Comparison of ENCODE assay signal across 11 mouse cellular contexts in genomic region chr11:6604604-6604936, GRCm38 (mm10). TPM values are rescaled to one million over a fixed set of nuclear protein-coding genes. Genes with fewer than 3 reads are reported as not detected.
DNase-seq lines count a peak whose midpoint lies in the region; ATAC-seq and TF ChIP-seq lines count a peak whose summit lies in the region.
"Had no signal": no experiment of that assay in that cellular context is flagged by ENCODE, and none has a peak within 500 bp of the region (broad histone marks: within the 10 kb centered on the region; RNA-seq: fewer than 3 reads in every experiment).

No protein-coding gene starts in this region.

- peaks cover 29% of the 10 kb centered on the region for H3K4me1 ChIP-seq in forebrain, embryonic 14.5 days (ENCODE audit: control insufficient read depth, insufficient read depth, low read length)
- H3K4me1 ChIP-seq in limb, embryonic 13.5 days: peaks cover 29% of the 10 kb centered on the region
- H3K4me1 ChIP-seq in stomach, embryonic 15.5 days: peaks cover 29% of the 10 kb centered on the region

- H3K27me3 ChIP-seq in forebrain, embryonic 14.5 days (replicated peaks; ENCODE audit: control insufficient read depth, insufficient read depth, low read length): no peaks in the 10 kb centered on the region
- H3K27me3 ChIP-seq in limb, embryonic 13.5 days: peaks cover 49% of the 10 kb centered on the region
- H3K27me3 ChIP-seq in stomach, embryonic 15.5 days (replicated peaks): peaks cover 29% of the 10 kb centered on the region

- peak overlapping the region; percentile 83 for H3K4me3 ChIP-seq in left cerebral cortex, adult 2 months
- H3K4me3 ChIP-seq in forebrain, embryonic 14.5 days (ENCODE audit: low read depth, low read length): peak overlapping the region; percentile 55
- H3K4me3 ChIP-seq in limb, embryonic 13.5 days: peak overlapping the region; percentile 44; the same call in 1 of the 2 replicates
- H3K4me3 ChIP-seq in stomach, embryonic 15.5 days (replicated peaks): peak overlapping the region; percentile 36

- H3K4me2 ChIP-seq in forebrain, embryonic 14.5 days (ENCODE audit: low read length): peak overlapping the region; percentile 94
- H3K4me2 ChIP-seq in limb, embryonic 13.5 days (replicated peaks): peak overlapping the region; percentile 78
- H3K4me2 ChIP-seq in stomach, embryonic 15.5 days: peak overlapping the region; percentile 67

- no peaks in the 10 kb centered on the region for H3K9me3 ChIP-seq in forebrain, embryonic 14.5 days (replicated peaks; ENCODE audit: control insufficient read depth, low read length)
- H3K9me3 ChIP-seq in limb, embryonic 13.5 days: no peaks in the 10 kb centered on the region
- H3K9me3 ChIP-seq in stomach, embryonic 15.5 days: no peaks in the 10 kb centered on the region

- no peak for TF ChIP-seq CTCF in left cerebral cortex, adult 2 months (IDR thresholded peaks at IDR 0.05)

- peaks cover 28% of the 10 kb centered on the region for H3K36me3 ChIP-seq in forebrain, embryonic 14.5 days (ENCODE audit: control insufficient read depth, insufficient read depth, low read length)
- H3K36me3 ChIP-seq in limb, embryonic 13.5 days: no peaks in the 10 kb centered on the region
- 0 out of 2 replicates have a peak, but pooled peaks cover 2% of the 10 kb centered on the region for H3K36me3 ChIP-seq in stomach, embryonic 15.5 days

- DNase-seq in left cerebral cortex, adult 2 months (ENCODE audit: extremely low spot score in 1 of 2, low spot score in 2 of 2): no peak
- no peak for DNase-seq in left cerebral cortex, postnatal 14 days (ENCODE audit: low spot score in 2 of 2)
- DNase-seq in forebrain, embryonic 14.5 days (ENCODE audit: low spot score): no peak
- DNase-seq in kidney, adult 11 months: no peak
- DNase-seq in frontal cortex, adult 2 months (ENCODE audit: extremely low spot score in 1 of 2, low spot score in 1 of 2): no peak

- peak overlapping the region; percentile 99 for H3K27ac ChIP-seq in left cerebral cortex, adult 2 months
- peak overlapping the region; percentile 98 for H3K27ac ChIP-seq in forebrain, embryonic 14.5 days (ENCODE audit: low read depth, low read length)
- H3K27ac ChIP-seq in limb, embryonic 13.5 days: no peak overlapping the region
- no peak overlapping the region for H3K27ac ChIP-seq in stomach, embryonic 15.5 days

- no peak for ATAC-seq in forebrain, embryonic 14.5 days
- no peak for ATAC-seq in limb, embryonic 13.5 days (ENCODE audit: low FRiP score, low read depth)
- ATAC-seq in stomach, embryonic 15.5 days (ENCODE audit: insufficient read depth, low FRiP score, low read depth): no peak

- intact Hi-C loops in left cerebral cortex, adult 2 months (cut with DNase I): no loop called here
- intact Hi-C loops in left cerebral cortex, postnatal 14 days (cut with DNase I): no loop called here

- peak overlapping the region; percentile 87 for H3K9ac ChIP-seq in forebrain, embryonic 14.5 days (ENCODE audit: low read length)
- H3K9ac ChIP-seq in limb, embryonic 13.5 days: no peak overlapping the region
- H3K9ac ChIP-seq in stomach, embryonic 15.5 days: no peak overlapping the region

RNA-seq across cellular contexts. Expression of gene Nacad, which starts 1.3 kb away (rescaled TPM):
- total RNA-seq in left cerebral cortex, adult 2 months (2021): 10 to 100 TPM; 41.4 to 43.8 TPM
- 10 to 100 TPM; 59.0 to 61.0 TPM for total RNA-seq in left cerebral cortex, postnatal 14 days (2021)
- 49.6 and 63.9 TPM in 2 replicates for polyA plus RNA-seq in forebrain, embryonic 14.5 days (2014; fragmentation: Nextera tagmentation; extraction: Ambion mirVana)
- polyA plus RNA-seq in limb, embryonic 13.5 days (2015; fragmentation: Nextera tagmentation; extraction: Ambion mirVana): 1.2 and 2.5 TPM in 2 replicates
- polyA plus RNA-seq in stomach, embryonic 15.5 days (2015; fragmentation: Nextera tagmentation; extraction: Ambion mirVana): 5.7 and 8.2 TPM in 2 replicates
- 52.2 and 64.5 TPM in 2 replicates for polyA plus RNA-seq in frontal cortex, adult 2 months (2012; rRNA removed)
- total RNA-seq: granulocyte monocyte progenitor cell, adult 5-6 weeks had no signal

RNA-seq across cellular contexts. Expression of gene Tbrg4, which starts 21.3 kb away (rescaled TPM):
- 10 to 100 TPM; 45.9 to 50.8 TPM for total RNA-seq in left cerebral cortex, adult 2 months (2021)
- total RNA-seq in left cerebral cortex, postnatal 14 days (2021): 10 to 100 TPM; 46.4 to 47.9 TPM
- 23.4 and 28.1 TPM in 2 replicates for polyA plus RNA-seq in forebrain, embryonic 14.5 days (2014; fragmentation: Nextera tagmentation; extraction: Ambion mirVana)
- polyA plus RNA-seq in limb, embryonic 13.5 days (2015; fragmentation: Nextera tagmentation; extraction: Ambion mirVana): 33.1 and 37.7 TPM in 2 replicates
- polyA plus RNA-seq in stomach, embryonic 15.5 days (2015; fragmentation: Nextera tagmentation; extraction: Ambion mirVana): 41.6 and 50.2 TPM in 2 replicates
- 59.8 and 64.9 TPM in 2 replicates for polyA plus RNA-seq in frontal cortex, adult 2 months (2012; rRNA removed)

RNA-seq across cellular contexts. Expression of gene Wap, which starts 33.9 kb away (rescaled TPM):
- total RNA-seq in left cerebral cortex, adult 2 months (2021): not detected
- total RNA-seq in left cerebral cortex, postnatal 14 days (2021): not detected
- not detected in 2 replicates for polyA plus RNA-seq in forebrain, embryonic 14.5 days (2014; fragmentation: Nextera tagmentation; extraction: Ambion mirVana)
- polyA plus RNA-seq in limb, embryonic 13.5 days (2015; fragmentation: Nextera tagmentation; extraction: Ambion mirVana): not detected in 2 replicates
- polyA plus RNA-seq in stomach, embryonic 15.5 days (2015; fragmentation: Nextera tagmentation; extraction: Ambion mirVana): not detected in 2 replicates
- polyA plus RNA-seq in frontal cortex, adult 2 months (2012; rRNA removed): not detected in 2 replicates
- total RNA-seq: adrenal gland, adult 2 months; granulocyte monocyte progenitor cell, adult 5-6 weeks; left cerebral cortex, adult 8-10 months had no signal
- polyA plus RNA-seq: adrenal gland, adult 2 months; testis, adult 2 months had no signal

RNA-seq across cellular contexts. Expression of gene Ramp3, which starts 53.8 kb away (rescaled TPM):
- total RNA-seq in left cerebral cortex, adult 2 months (2021): 10 to 100 TPM; 13.0 to 13.5 TPM
- total RNA-seq in left cerebral cortex, postnatal 14 days (2021): 10 to 100 TPM; 35.4 to 40.1 TPM
- 4.0 and 4.2 TPM in 2 replicates for polyA plus RNA-seq in forebrain, embryonic 14.5 days (2014; fragmentation: Nextera tagmentation; extraction: Ambion mirVana)
- polyA plus RNA-seq in limb, embryonic 13.5 days (2015; fragmentation: Nextera tagmentation; extraction: Ambion mirVana): 5.5 and 7.8 TPM in 2 replicates
- 7.0 and 8.3 TPM in 2 replicates for polyA plus RNA-seq in stomach, embryonic 15.5 days (2015; fragmentation: Nextera tagmentation; extraction: Ambion mirVana)
- polyA plus RNA-seq in frontal cortex, adult 2 months (2012; rRNA removed): 18.5 and 30.4 TPM in 2 replicates
- total RNA-seq: granulocyte monocyte progenitor cell, adult 5-6 weeks had no signal

RNA-seq across cellular contexts. Expression of gene Ccm2, which starts 57.9 kb away (rescaled TPM):
- 10 to 100 TPM; 51.3 to 69.5 TPM for total RNA-seq in left cerebral cortex, adult 2 months (2021)
- 10 to 100 TPM; 54.3 to 54.4 TPM for total RNA-seq in left cerebral cortex, postnatal 14 days (2021)
- 94.0 and 94.2 TPM in 2 replicates for polyA plus RNA-seq in forebrain, embryonic 14.5 days (2014; fragmentation: Nextera tagmentation; extraction: Ambion mirVana)
- 99.0 and 102 TPM in 2 replicates for polyA plus RNA-seq in limb, embryonic 13.5 days (2015; fragmentation: Nextera tagmentation; extraction: Ambion mirVana)
- polyA plus RNA-seq in stomach, embryonic 15.5 days (2015; fragmentation: Nextera tagmentation; extraction: Ambion mirVana): 75.4 and 76.3 TPM in 2 replicates
- 83.1 and 88.2 TPM in 2 replicates for polyA plus RNA-seq in frontal cortex, adult 2 months (2012; rRNA removed)

Comparison
In these comparisons a context has a peak if more than half of its experiments do, and no peak if none do; other contexts are left out.
1. H3K27ac ChIP-seq: peak in left cerebral cortex, adult 2 months (single experiment) and forebrain, embryonic 14.5 days (single experiment); none in limb, embryonic 13.5 days (single experiment) and stomach, embryonic 15.5 days (single experiment).
2. Peak in every context shown above with its lines, with median percentiles within 50 percentile points of each other: H3K4me3 ChIP-seq and H3K4me2 ChIP-seq.